Mouse (Mus musculus) ES-Bruce4 (cell line): ENCODE results near the gene Ankrd11.

Experiments
- CTCF ChIP-seq: IDR thresholded peaks from one replicate; pipeline ENCODE4 v1.8.1; 2011; ENCODE audit warnings: low read depth, low read length
- EP300 ChIP-seq: IDR thresholded peaks from 2 replicates; pipeline ENCODE4 v1.6.1; 2011; ENCODE audit warnings: low read depth, low read length; ENCODE audit not compliant: insufficient read depth

- no peak for TF ChIP-seq CTCF
- no peak for TF ChIP-seq EP300
Measured at GRCm38 (mm10) chr8:122961458-122961857, 80.6 kb downstream of the Ankrd11 start.
